Mouse (Mus musculus): ENCODE results near the gene Hmx3. TPM values are rescaled to one million over a fixed set of nuclear protein-coding genes. Genes with fewer than 3 reads are reported as not detected.

Hmx3 gene
- polyA plus RNA-seq, 1 experiment from 2014 or later: 0.22 TPM

GRCm38 (mm10) chr7:131575246-131575645 lies 32.6 kb downstream of the Hmx3 start:
- no peak for TF ChIP-seq CTCF (IDR thresholded peaks at IDR 0.05; ENCODE audit: low read depth)
- Histone ChIP-seq H3K27ac (no peak overlapping the region), H3K36me3 (ENCODE audit: insufficient read depth, low read length) (peaks cover 24% of the 10 kb centered on the region), H3K27me3 (ENCODE audit: insufficient read depth, low read length) (no peaks in the 10 kb centered on the region), H3K4me3 (replicated peaks; ENCODE audit: low read depth, low read length) (no peak overlapping the region), H3K4me1 (replicated peaks; ENCODE audit: insufficient read depth, low read length) (no peaks in the 10 kb centered on the region), H3K4me2 (ENCODE audit: low read length) (no peak overlapping the region), H3K9me3 (replicated peaks; ENCODE audit: low read length) (no peaks in the 10 kb centered on the region), H3K9ac (ENCODE audit: low read depth, low read length) (no peak overlapping the region)
- WGBS: 79% methylated on average over 6 of the region's 6 CpGs
- DNase-seq (ENCODE audit: low spot score) (no peak), ATAC-seq (replicated peaks; ENCODE audit: low FRiP score, low read depth) (no peak)

- no peaks in the 10 kb centered on the region for H3K4me1 ChIP-seq (replicated peaks; ENCODE audit: insufficient read depth, low read length)
- H3K4me3 ChIP-seq (replicated peaks; ENCODE audit: low read depth, low read length): no peak overlapping the region
- 15% methylated on average over 9 of the region's 9 CpGs for WGBS
- no peaks in the 10 kb centered on the region for H3K27me3 ChIP-seq (ENCODE audit: insufficient read depth, low read length)
- no peak for DNase-seq (ENCODE audit: low spot score)
- H3K9ac ChIP-seq (ENCODE audit: low read depth, low read length): no peak overlapping the region
- ATAC-seq (replicated peaks; ENCODE audit: low FRiP score, low read depth): no peak
- no peak overlapping the region for H3K4me2 ChIP-seq (ENCODE audit: low read length)
- H3K9me3 ChIP-seq (replicated peaks; ENCODE audit: low read length): no peaks in the 10 kb centered on the region
- no peak for TF ChIP-seq CTCF (IDR thresholded peaks at IDR 0.05; ENCODE audit: low read depth)
- no peak overlapping the region for H3K27ac ChIP-seq
- no peaks in the 10 kb centered on the region for H3K36me3 ChIP-seq (ENCODE audit: insufficient read depth, low read length)
Observed at GRCm38 (mm10) chr7:131582178-131582577, 39.5 kb downstream of the Hmx3 start.

- Histone ChIP-seq H3K27me3 (ENCODE audit: insufficient read depth, low read length) (no peaks in the 10 kb centered on the region), H3K27ac (no peak overlapping the region), H3K36me3 (ENCODE audit: insufficient read depth, low read length) (no peaks in the 10 kb centered on the region), H3K9me3 (replicated peaks; ENCODE audit: low read length) (no peaks in the 10 kb centered on the region), H3K9ac (ENCODE audit: low read depth, low read length) (no peak overlapping the region), H3K4me3 (replicated peaks; ENCODE audit: low read depth, low read length) (no peak overlapping the region), H3K4me1 (replicated peaks; ENCODE audit: insufficient read depth, low read length) (no peaks in the 10 kb centered on the region), H3K4me2 (ENCODE audit: low read length) (no peak overlapping the region)
- ATAC-seq (replicated peaks; ENCODE audit: low FRiP score, low read depth) (no peak), DNase-seq (ENCODE audit: low spot score) (no peak)
- no peak for TF ChIP-seq CTCF (IDR thresholded peaks at IDR 0.05; ENCODE audit: low read depth)
- 85% methylated on average over 5 of the region's 5 CpGs for WGBS
Observed at GRCm38 (mm10) chr7:131585551-131585950, 42.9 kb downstream of the Hmx3 start.

Other genes starting within 250 kb of the Hmx3 start
- not detected in 2 replicates for gene Cuzd1, start 220.6 kb upstream of the Hmx3 start, polyA plus RNA-seq (2015; fragmentation: Nextera tagmentation; extraction: Ambion mirVana)
- not detected in 2 replicates for gene Fam24b, start 213.4 kb upstream of the Hmx3 start, polyA plus RNA-seq (2015; fragmentation: Nextera tagmentation; extraction: Ambion mirVana)
- not detected in 2 replicates for gene Fam24a, start 209.0 kb upstream of the Hmx3 start, polyA plus RNA-seq (2015; fragmentation: Nextera tagmentation; extraction: Ambion mirVana)
- gene 2310057M21Rik, start 180.1 kb upstream of the Hmx3 start, polyA plus RNA-seq (2015; fragmentation: Nextera tagmentation; extraction: Ambion mirVana): 15.0 and 16.9 TPM in 2 replicates
- gene Pstk, start 171.7 kb upstream of the Hmx3 start, polyA plus RNA-seq (2015; fragmentation: Nextera tagmentation; extraction: Ambion mirVana): 64.2 and 64.6 TPM in 2 replicates
- gene Ikzf5, start 132.3 kb upstream of the Hmx3 start, polyA plus RNA-seq (2015; fragmentation: Nextera tagmentation; extraction: Ambion mirVana): 11.9 and 13.8 TPM in 2 replicates
- gene Acadsb, start 132.3 kb upstream of the Hmx3 start, polyA plus RNA-seq (2015; fragmentation: Nextera tagmentation; extraction: Ambion mirVana): 101 and 112 TPM in 2 replicates
- gene Hmx2, start 5.9 kb downstream of the Hmx3 start, polyA plus RNA-seq (2015; fragmentation: Nextera tagmentation; extraction: Ambion mirVana): 4.8 and 6.1 TPM in 2 replicates
- 136 and 142 TPM in 2 replicates for gene Bub3, start 17.4 kb downstream of the Hmx3 start, polyA plus RNA-seq (2015; fragmentation: Nextera tagmentation; extraction: Ambion mirVana)